Mouse (Mus musculus) neural tube, embryonic 10.5 days (tissue): ENCODE results near the gene Gm26661.

Source experiments
- DNase-seq: peaks from one replicate; pipeline ENCODE4 v3.0.0-alpha.2; 2017; ENCODE audit warnings: low spot score; ENCODE audit errors: extremely low spot score

The Gm26661 gene

GRCm38 (mm10) chr14:7791532-7792159, at the start of gene Gm26661:
Gene Gm26661 (plus strand): TSS chr14:7791587.
- DNase-seq: peak; percentile 71

- DNase-seq: peak; percentile 78
Observed at GRCm38 (mm10) chr14:7748944-7749763, 42.2 kb upstream of the Gm26661 start.

- peak; percentile 73 for DNase-seq
Observed at GRCm38 (mm10) chr14:7749764-7750089, 41.7 kb upstream of the Gm26661 start.

- peak; percentile 88 for DNase-seq
Observed at GRCm38 (mm10) chr14:7765569-7766314, 25.6 kb upstream of the Gm26661 start.

- peak; percentile 58 for DNase-seq
Observed at GRCm38 (mm10) chr14:7773714-7774389, 17.5 kb upstream of the Gm26661 start.

- DNase-seq: no peak
Observed at GRCm38 (mm10) chr14:7786073-7786472, 5.3 kb upstream of the Gm26661 start.

GRCm38 (mm10) chr14:7789266-7790030, 1.9 kb upstream of the Gm26661 start:
- no peak for DNase-seq

- no peak for DNase-seq
Observed at GRCm38 (mm10) chr14:7791061-7791531, 291 bp upstream of the Gm26661 start.

GRCm38 (mm10) chr14:7795961-7796360, 4.6 kb downstream of the Gm26661 start:
- DNase-seq: no peak

GRCm38 (mm10) chr14:7800611-7801010, 9.2 kb downstream of the Gm26661 start:
- DNase-seq: no peak

GRCm38 (mm10) chr14:7801831-7802230, 10.4 kb downstream of the Gm26661 start:
- DNase-seq: peak; percentile 38

- DNase-seq: no peak
Observed at GRCm38 (mm10) chr14:7803874-7804557, 12.6 kb downstream of the Gm26661 start.

GRCm38 (mm10) chr14:7804558-7804905, 13.1 kb downstream of the Gm26661 start:
- DNase-seq: no peak

GRCm38 (mm10) chr14:7807711-7808110, 16.3 kb downstream of the Gm26661 start:
- DNase-seq: no peak

- DNase-seq: no peak
Observed at GRCm38 (mm10) chr14:7808501-7808981, 17.2 kb downstream of the Gm26661 start.

GRCm38 (mm10) chr14:7809043-7809955, 17.9 kb downstream of the Gm26661 start:
- no peak for DNase-seq

- peak; percentile 95 for DNase-seq
Observed at GRCm38 (mm10) chr14:7817770-7818462, 26.5 kb downstream of the Gm26661 start, which contains the start of gene Flnb. Gene Flnb (plus strand): TSS chr14:7817957.

GRCm38 (mm10) chr14:7818463-7819121, 27.2 kb downstream of the Gm26661 start:
- peak; percentile 41 for DNase-seq
